In genomic region chr4:150882632-150883031, GRCm38 (mm10) we compare ENCODE assay signal across 15 mouse cellular contexts.
"Had no signal": no experiment of that assay in that cellular context is flagged by ENCODE, and none has a peak within 500 bp of the region (broad histone marks: within the 10 kb centered on the region; RNA-seq: fewer than 3 reads in every experiment).

No protein-coding gene starts in this region.

- H3K4me1 ChIP-seq: neural tube, embryonic 13.5 days; neural tube, embryonic 15.5 days; stomach, embryonic 15.5 days had no signal

- DNase-seq: retina, postnatal 1 day; right cerebral cortex, adult 18-20 months; right cerebral cortex, postnatal 14 days; right cerebral cortex, postnatal 25 days; right cerebral cortex, postnatal 4 days; spleen, adult 18-20 months; thymus, adult 18-20 months; thymus, adult 2 months; thymus, postnatal 14 days; thymus, postnatal 25 days; thymus, postnatal 36 days; thymus, postnatal 4 days had no signal

- H3K9ac ChIP-seq: neural tube, embryonic 13.5 days; neural tube, embryonic 15.5 days; stomach, embryonic 15.5 days had no signal

- H3K4me3 ChIP-seq: neural tube, embryonic 13.5 days; neural tube, embryonic 15.5 days; stomach, embryonic 15.5 days had no signal

- H3K4me2 ChIP-seq: neural tube, embryonic 13.5 days; neural tube, embryonic 15.5 days; stomach, embryonic 15.5 days had no signal

- H3K27ac ChIP-seq: neural tube, embryonic 13.5 days; neural tube, embryonic 15.5 days; stomach, embryonic 15.5 days had no signal

- H3K27me3 ChIP-seq: neural tube, embryonic 13.5 days; neural tube, embryonic 15.5 days; stomach, embryonic 15.5 days had no signal

- H3K36me3 ChIP-seq: stomach, embryonic 15.5 days had no signal
